Mouse (Mus musculus): Measurements from ENCODE around the gene Btbd17.

GRCm38 (mm10) chr11:114823199-114823725 lies 27.5 kb upstream of the Btbd17 start:
- TF ChIP-seq POLR2A (IDR thresholded peaks at IDR 0.05; ENCODE audit: low read depth, low read length) (no peak), CTCF (IDR thresholded peaks at IDR 0.05; ENCODE audit: borderline replicate concordance, insufficient read depth, low read length) (no peak)
